Mouse (Mus musculus) intestine, embryonic 14.5 days (tissue): ENCODE data around the gene E130114P18Rik. TPM values are rescaled to one million over a fixed set of nuclear protein-coding genes. Genes with fewer than 3 reads are reported as not detected.

Experiments used
- ATAC-seq: fragments of 200-750 bp; cut with Nextera tagmentation; replicated peaks from 2 replicates; pipeline ENCODE4 v1.8.0; 2017; ENCODE audit warnings: low read depth, moderate number of reproducible peaks, moderate TSS enrichment, moderate library complexity; ENCODE audit not compliant: low FRiP score, low TSS enrichment
- DNase-seq: peaks from one replicate; pipeline ENCODE4 v3.0.0-alpha.2; 2018; ENCODE audit warnings: low spot score
- H3K27ac ChIP-seq: fragments of 300-500 bp; sonication (generic); 2 replicates; pipeline ENCODE4 v1.5.1; 2014; ENCODE audit warnings: low read depth, mild to moderate bottlenecking, control low read depth
- H3K27me3 ChIP-seq: fragments of 300-500 bp; sonication (generic); replicated peaks from 2 replicates; pipeline ENCODE4 v1.6.1; 2014; ENCODE audit warnings: low read length, control low read depth; ENCODE audit not compliant: control insufficient read depth, insufficient read depth
- H3K36me3 ChIP-seq: fragments of 300-500 bp; sonication (generic); 2 replicates; pipeline ENCODE4 v1.6.1; 2014; ENCODE audit warnings: low read length, control low read depth; ENCODE audit not compliant: control insufficient read depth, insufficient read depth
- H3K4me1 ChIP-seq: fragments of 300-500 bp; sonication (generic); replicated peaks from 2 replicates; pipeline ENCODE4 v1.6.1; 2014; ENCODE audit warnings: low read length, control low read depth, mixed read lengths; ENCODE audit not compliant: control insufficient read depth, insufficient read depth
- H3K4me2 ChIP-seq: fragments of 300-500 bp; sonication (generic); 2 replicates; pipeline ENCODE4 v1.6.1; 2014; ENCODE audit warnings: low read length
- H3K4me3 ChIP-seq: fragments of 300-500 bp; sonication (generic); 2 replicates; pipeline ENCODE4 v1.5.1; 2014; ENCODE audit warnings: low read depth, low read length, control low read depth, mixed read lengths
- H3K9ac ChIP-seq: fragments of 300-500 bp; sonication (generic); 2 replicates; pipeline ENCODE4 v1.6.1; 2014; ENCODE audit warnings: mild to moderate bottlenecking, low read length
- H3K9me3 ChIP-seq: fragments of 300-500 bp; sonication (generic); 2 replicates; pipeline ENCODE4 v1.6.1; 2016; ENCODE audit warnings: low read length, control low read depth; ENCODE audit not compliant: control insufficient read depth
- WGBS: fragments of 180-500 bp; shearing (Covaris S2); extraction: QIAGEN DNeasy Blood & Tissue Kit; methylation state at CpG from one replicate; pipeline ENCODE4 v1.1.7; 2014; 5-methylcytosine and 5-hydroxymethylcytosine counted together
- polyA plus RNA-seq: library from polyadenylated mRNA; unstranded; fragments of >200 nt; fragmentation: Nextera tagmentation; extraction: Ambion mirVana; gene quantifications from 2 replicates; pipeline ENCODE4 v1.2.1, GENCODE M21; 2014

Gene E130114P18Rik
- polyA plus RNA-seq, 1 experiment from 2014 or later, result 5.2 TPM

DNA sequence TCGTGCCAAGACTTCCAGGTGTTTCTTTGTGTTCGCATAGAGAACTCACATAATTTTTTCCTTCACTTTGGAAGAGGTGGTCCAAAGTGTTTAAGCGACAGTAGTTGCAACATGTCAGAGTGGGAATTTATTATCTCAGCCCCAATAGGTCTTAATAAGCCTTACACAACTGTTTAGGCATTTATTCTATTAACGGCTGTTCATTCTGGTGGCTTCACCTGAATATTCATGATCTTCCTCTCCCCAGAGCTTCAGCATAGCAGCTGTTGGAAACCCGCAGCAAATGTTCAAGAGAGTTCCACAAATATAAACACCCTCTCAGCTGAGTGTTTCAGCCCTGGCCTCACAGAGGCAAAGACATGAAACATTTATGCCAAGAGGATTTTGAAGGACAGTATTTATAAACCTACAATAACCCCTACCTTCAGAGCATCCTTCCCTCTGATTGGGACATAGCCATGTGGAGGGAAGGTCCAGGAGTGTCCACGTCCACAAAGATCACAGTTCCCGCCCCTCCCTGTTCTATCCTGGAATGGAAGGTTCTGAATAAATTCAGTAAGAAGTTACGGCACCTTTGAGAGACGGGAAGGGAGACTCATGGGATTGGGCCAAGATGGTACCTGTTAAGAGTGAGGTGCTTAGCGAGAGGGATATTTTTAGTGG, 116.1 kb downstream of the E130114P18Rik start:
- Histone ChIP-seq H3K36me3 (no peaks in the 10 kb centered on the region), H3K4me1 (peaks cover 8% of the 10 kb centered on the region), H3K9ac (no peak overlapping the region), H3K9me3 (no peaks in the 10 kb centered on the region), H3K27ac (no peak overlapping the region), H3K4me3 (no peak overlapping the region), H3K27me3 (no peaks in the 10 kb centered on the region), H3K4me2 (no peak overlapping the region)
- WGBS, result 79% methylated on average over 10 of the region's 10 CpGs
- DNase-seq (no peak), ATAC-seq (no peak)

DNA sequence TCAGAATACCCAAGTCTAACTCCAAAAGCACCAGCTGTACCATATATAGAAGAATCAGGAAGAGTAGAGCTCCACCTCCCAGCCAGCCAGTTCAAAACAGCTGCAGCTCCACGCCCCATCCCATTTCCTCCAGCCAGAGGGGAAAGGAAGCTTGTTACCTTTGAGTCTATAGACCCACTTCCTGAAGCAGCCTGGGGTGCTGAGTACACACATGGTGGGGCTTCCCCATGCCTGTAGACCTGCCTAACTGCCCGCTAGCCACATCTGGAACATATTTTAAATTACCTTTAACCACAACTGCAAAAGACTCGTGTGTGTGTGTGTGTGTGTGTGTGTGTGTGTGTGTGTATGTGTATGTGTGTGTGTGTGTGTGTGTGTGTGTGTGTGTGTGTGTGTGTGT, 120.3 kb downstream of the E130114P18Rik start:
- Histone ChIP-seq H3K36me3 (no peaks in the 10 kb centered on the region), H3K27me3 (no peaks in the 10 kb centered on the region), H3K9ac (no peak overlapping the region), H3K4me2 (no peak overlapping the region), H3K27ac (no peak overlapping the region), H3K9me3 (no peaks in the 10 kb centered on the region), H3K4me1 (peaks cover 8% of the 10 kb centered on the region), H3K4me3 (no peak overlapping the region)
- no peak for ATAC-seq
- 81% methylated on average over 3 of the region's 3 CpGs for WGBS
- DNase-seq, result no peak

DNA sequence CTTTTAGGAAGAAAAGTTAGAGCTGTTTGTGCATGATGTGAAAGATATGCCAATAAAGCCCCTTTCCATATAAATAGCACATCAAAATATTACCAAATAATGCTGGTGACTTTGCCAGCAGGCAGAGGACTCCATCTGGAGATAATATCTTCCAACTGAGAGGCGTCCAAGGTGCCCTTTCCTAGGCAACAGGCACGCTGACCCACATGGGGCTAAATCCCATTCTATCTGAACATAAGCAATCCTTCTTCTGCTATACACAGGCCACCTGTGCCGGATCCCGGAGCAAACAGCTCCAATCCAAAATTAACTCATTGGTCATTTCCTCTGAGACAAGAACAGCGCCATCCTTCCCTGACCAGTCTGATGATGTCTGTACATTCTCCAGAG, 128.3 kb downstream of the E130114P18Rik start:
- Histone ChIP-seq H3K27me3 (no peaks in the 10 kb centered on the region), H3K4me1 (peaks cover 9% of the 10 kb centered on the region; the same call in 1 of the 2 replicates), H3K27ac (peak overlapping the region; percentile 64; the same call in 1 of the 2 replicates), H3K9ac (no peak overlapping the region), H3K4me3 (no peak overlapping the region), H3K4me2 (no peak overlapping the region), H3K9me3 (no peaks in the 10 kb centered on the region), H3K36me3 (no peaks in the 10 kb centered on the region)
- WGBS, result 52% methylated on average over 5 of the region's 5 CpGs
- ATAC-seq (no peak), DNase-seq (no peak)

DNA sequence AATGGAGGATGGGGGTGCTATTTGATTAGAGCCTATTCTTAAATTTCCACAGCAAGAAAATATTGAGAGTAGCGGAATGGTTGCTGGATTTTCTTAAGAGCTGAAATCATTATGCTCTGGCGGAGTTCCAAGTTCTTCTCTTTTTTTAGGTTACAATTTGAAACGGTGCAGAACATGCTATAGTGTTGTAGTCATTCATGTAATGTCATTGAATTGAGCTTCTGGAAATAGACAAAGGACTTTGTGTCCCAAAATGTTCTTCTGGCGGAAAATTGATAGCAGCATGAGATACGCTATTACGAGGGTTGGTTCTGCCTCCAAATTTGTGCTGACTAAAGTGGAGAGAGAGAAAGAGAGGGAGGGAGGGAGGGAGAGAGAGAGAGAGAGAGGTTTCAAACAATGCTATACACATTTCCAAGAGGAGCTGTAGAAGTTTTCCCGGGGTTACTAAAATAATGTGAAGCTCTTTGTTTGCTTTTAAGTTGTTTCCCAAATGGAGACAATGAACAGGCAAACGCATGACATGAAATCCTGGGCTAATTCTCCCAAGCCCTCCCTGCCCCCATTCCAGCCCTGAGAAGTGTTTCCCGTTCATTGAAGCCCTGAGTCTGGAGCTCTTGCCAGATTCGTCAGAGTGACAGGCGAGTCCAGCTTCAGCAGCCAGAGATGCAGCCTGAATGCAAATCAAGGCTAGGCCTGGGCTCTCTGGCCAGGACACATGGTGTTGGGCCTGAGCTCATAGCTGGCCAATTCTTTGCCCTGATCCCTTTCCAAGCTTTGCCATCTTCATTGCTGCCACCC, 128.9 kb downstream of the E130114P18Rik start:
- peak; percentile 79; the same call in 1 of the 2 replicates for ATAC-seq
- H3K27me3 ChIP-seq, result no peaks in the 10 kb centered on the region
- peak overlapping the region; percentile 15; the same call in 1 of the 2 replicates for H3K4me2 ChIP-seq
- no peaks in the 10 kb centered on the region for H3K36me3 ChIP-seq
- peaks cover 9% of the 10 kb centered on the region; the same call in 1 of the 2 replicates for H3K4me1 ChIP-seq
- DNase-seq, result peak; percentile 62
- peak overlapping the region; percentile 64; the same call in 1 of the 2 replicates for H3K27ac ChIP-seq
- 22% methylated on average over 11 of the region's 11 CpGs for WGBS
- H3K4me3 ChIP-seq, result no peak overlapping the region
- H3K9me3 ChIP-seq, result no peaks in the 10 kb centered on the region
- no peak overlapping the region for H3K9ac ChIP-seq

DNA sequence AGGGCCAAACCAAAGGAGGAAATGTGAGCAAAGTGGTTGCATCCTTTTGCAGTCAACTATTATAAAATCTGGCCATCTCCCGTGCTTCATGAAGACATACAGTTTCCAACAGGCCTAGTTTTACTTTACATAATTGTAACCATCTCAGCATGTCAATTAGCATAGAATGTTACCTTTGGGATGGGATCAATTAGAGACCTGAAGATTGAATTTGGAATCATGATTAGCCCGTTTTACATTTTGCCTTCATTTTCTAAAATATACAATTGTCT, 129.5 kb downstream of the E130114P18Rik start:
- 80% methylated on average over 2 of the region's 2 CpGs for WGBS
- no peak overlapping the region for H3K27ac ChIP-seq
- H3K36me3 ChIP-seq, result no peaks in the 10 kb centered on the region
- DNase-seq, result no peak
- no peaks in the 10 kb centered on the region for H3K9me3 ChIP-seq
- no peaks in the 10 kb centered on the region for H3K27me3 ChIP-seq
- no peak overlapping the region for H3K4me2 ChIP-seq
- peaks cover 9% of the 10 kb centered on the region; the same call in 1 of the 2 replicates for H3K4me1 ChIP-seq
- no peak overlapping the region for H3K9ac ChIP-seq
- no peak for ATAC-seq
- H3K4me3 ChIP-seq, result no peak overlapping the region

DNA sequence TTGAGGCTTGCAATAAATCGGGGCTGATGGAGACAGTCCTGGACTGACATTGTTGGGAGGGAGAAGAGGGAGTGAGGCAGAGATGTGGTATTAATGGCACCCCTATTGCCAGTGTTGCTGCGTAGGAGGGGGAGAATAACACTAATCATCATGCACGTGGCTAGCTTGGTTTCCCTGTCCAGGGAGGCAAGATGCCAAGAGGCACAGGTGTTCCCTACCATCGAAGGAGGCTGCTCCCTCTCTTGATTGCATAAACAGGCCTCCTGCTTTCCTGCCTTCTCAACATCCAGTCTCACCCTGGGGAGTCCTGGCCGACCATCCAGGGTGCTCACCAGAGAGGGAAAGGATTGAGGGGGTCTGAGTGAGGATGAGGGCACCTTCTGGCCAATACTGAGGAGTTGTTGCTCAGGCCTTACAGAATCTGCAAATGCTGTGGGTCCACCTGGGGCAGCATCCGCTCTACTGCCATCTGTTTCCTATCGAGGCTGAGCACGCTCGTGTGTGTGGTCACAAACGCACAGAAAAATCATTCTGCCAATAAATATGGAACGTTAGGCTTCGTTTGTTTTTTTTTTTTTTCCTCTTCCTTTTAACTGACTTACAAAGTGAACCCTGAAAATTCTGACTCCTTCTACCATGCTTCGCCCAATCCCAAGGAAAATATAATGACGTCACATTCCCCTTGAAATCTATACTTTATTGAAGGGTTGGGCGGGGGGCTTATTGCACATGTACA, 130.0 kb downstream of the E130114P18Rik start:
- Histone ChIP-seq H3K9ac (no peak overlapping the region), H3K27ac (no peak overlapping the region), H3K4me1 (peaks cover 9% of the 10 kb centered on the region; the same call in 1 of the 2 replicates), H3K36me3 (no peaks in the 10 kb centered on the region), H3K27me3 (no peaks in the 10 kb centered on the region), H3K4me2 (no peak overlapping the region), H3K4me3 (no peak overlapping the region), H3K9me3 (no peaks in the 10 kb centered on the region)
- ATAC-seq, result 0 out of 2 replicates have a peak, but pooled peaks have one; percentile 40
- peak; percentile 37 for DNase-seq
- WGBS, result 52% methylated on average over 15 of the region's 15 CpGs

DNA sequence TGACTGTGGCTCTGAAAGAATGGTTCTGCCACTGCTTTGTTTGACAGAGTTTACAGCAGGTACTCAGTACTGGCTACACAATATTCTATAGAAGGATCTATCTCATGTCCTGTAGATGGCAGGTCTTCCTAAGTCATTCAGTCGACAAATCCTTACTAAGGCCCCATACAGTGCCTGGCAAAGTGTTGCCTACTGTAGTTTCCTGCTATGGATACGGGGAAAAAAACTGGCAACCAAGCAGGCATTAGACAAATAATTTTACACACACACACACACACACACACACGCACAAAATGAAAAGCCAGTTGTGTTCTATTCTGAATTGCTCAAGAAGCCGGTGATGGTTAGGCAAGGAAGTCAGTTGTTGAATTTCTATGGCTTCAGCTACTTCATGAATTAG, 130.6 kb downstream of the E130114P18Rik start:
- no peak overlapping the region for H3K4me3 ChIP-seq
- WGBS, result 85% methylated on average over 4 of the region's 4 CpGs
- no peak overlapping the region for H3K9ac ChIP-seq
- H3K4me1 ChIP-seq, result peaks cover 9% of the 10 kb centered on the region; the same call in 1 of the 2 replicates
- H3K36me3 ChIP-seq, result no peaks in the 10 kb centered on the region
- no peaks in the 10 kb centered on the region for H3K9me3 ChIP-seq
- no peak overlapping the region for H3K27ac ChIP-seq
- ATAC-seq, result no peak
- no peak overlapping the region for H3K4me2 ChIP-seq
- no peaks in the 10 kb centered on the region for H3K27me3 ChIP-seq
- DNase-seq, result no peak

DNA sequence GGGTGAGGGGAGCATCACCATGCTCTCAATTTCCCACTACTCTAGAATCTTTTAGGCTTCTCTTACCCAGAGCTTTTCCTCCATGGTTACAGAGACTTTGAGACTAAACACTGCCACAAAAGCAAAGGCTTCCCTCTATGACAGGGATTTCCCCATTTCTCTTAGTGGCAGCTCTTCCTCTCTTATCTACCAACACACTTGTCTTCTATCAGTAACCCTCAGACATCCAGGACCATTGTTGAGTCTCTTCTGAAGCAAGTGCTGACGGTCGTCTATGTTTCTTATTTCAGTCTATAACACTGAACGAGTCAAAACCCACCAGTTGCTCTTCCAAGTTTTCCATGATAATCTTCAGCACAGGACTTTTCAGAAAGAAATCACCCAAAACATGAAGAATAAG, 137.5 kb downstream of the E130114P18Rik start:
- ATAC-seq (no peak), DNase-seq (no peak)
- peaks cover 5% of the 10 kb centered on the region; the same call in 1 of the 2 replicates for H3K4me1 ChIP-seq
- no peaks in the 10 kb centered on the region for H3K36me3 ChIP-seq
- WGBS, result 85% methylated on average over 3 of the region's 3 CpGs
- no peak overlapping the region for H3K27ac ChIP-seq
- no peaks in the 10 kb centered on the region for H3K27me3 ChIP-seq
- H3K9me3 ChIP-seq, result no peaks in the 10 kb centered on the region
- no peak overlapping the region for H3K9ac ChIP-seq
- no peak overlapping the region for H3K4me3 ChIP-seq
- no peak overlapping the region for H3K4me2 ChIP-seq
